Mouse (Mus musculus): Measurements from ENCODE around the gene Cysrt1. TPM values are rescaled to one million over a fixed set of nuclear protein-coding genes. Genes with fewer than 3 reads are reported as not detected.

The Cysrt1 gene
- polyA plus RNA-seq, 1 experiment from 2014 or later = 66.0 TPM

GRCm38 (mm10) chr2:25243342-25243741, 1.1 kb upstream of the Cysrt1 start:
- H3K4me3 ChIP-seq (replicated peaks; ENCODE audit: low read length) = no peak overlapping the region

GRCm38 (mm10) chr2:25241438-25241775, 845 bp downstream of the Cysrt1 start:
- Histone ChIP-seq H3K9ac (ENCODE audit: low read length) (peak overlapping the region; percentile 80), H3K27ac (ENCODE audit: low read length) (peak overlapping the region; percentile 70)
- ATAC-seq (ENCODE audit: insufficient read depth, low FRiP score) = peak; percentile 41

More at GRCm38 (mm10) chr2:25243342-25243741, 1.1 kb upstream of the Cysrt1 start:
- ATAC-seq (ENCODE audit: insufficient read depth, low FRiP score) = no peak
- no peak overlapping the region for H3K27ac ChIP-seq (ENCODE audit: low read length)
- H3K4me2 ChIP-seq (ENCODE audit: low read depth, low read length) = no peak overlapping the region; the same call in 1 of the 2 replicates
- H3K9ac ChIP-seq (ENCODE audit: low read length) = no peak overlapping the region; the same call in 1 of the 2 replicates
- peaks cover 5% of the 10 kb centered on the region; the same call in 1 of the 2 replicates for H3K36me3 ChIP-seq (ENCODE audit: control insufficient read depth, insufficient read depth, low read length)
- H3K4me1 ChIP-seq (ENCODE audit: control insufficient read depth, insufficient read depth, low read length) = peaks cover 33% of the 10 kb centered on the region
- H3K9me3 ChIP-seq (replicated peaks; ENCODE audit: control insufficient read depth, low read length) = no peaks in the 10 kb centered on the region
- H3K27me3 ChIP-seq (ENCODE audit: control insufficient read depth, insufficient read depth, low read length) = peaks cover 15% of the 10 kb centered on the region
- WGBS = 71% methylated on average over 8 of the region's 8 CpGs

GRCm38 (mm10) chr2:25240723-25241437, 1.4 kb downstream of the Cysrt1 start:
- WGBS = 1% methylated on average over 29 of the region's 29 CpGs
- H3K4me3 ChIP-seq (replicated peaks; ENCODE audit: low read length) = peak overlapping the region; percentile 57
- H3K9me3 ChIP-seq (replicated peaks; ENCODE audit: control insufficient read depth, low read length) = no peaks in the 10 kb centered on the region
- H3K27me3 ChIP-seq (ENCODE audit: control insufficient read depth, insufficient read depth, low read length) = peaks cover 15% of the 10 kb centered on the region
- ATAC-seq (ENCODE audit: insufficient read depth, low FRiP score) = peak; percentile 87
- peak overlapping the region; percentile 70 for H3K9ac ChIP-seq (ENCODE audit: low read length)
- H3K4me1 ChIP-seq (ENCODE audit: control insufficient read depth, insufficient read depth, low read length) = peaks cover 29% of the 10 kb centered on the region
- peak overlapping the region; percentile 96 for H3K4me2 ChIP-seq (ENCODE audit: low read depth, low read length)
- peak overlapping the region; percentile 50 for H3K27ac ChIP-seq (ENCODE audit: low read length)
- H3K36me3 ChIP-seq (ENCODE audit: control insufficient read depth, insufficient read depth, low read length) = 0 out of 2 replicates have a peak, but pooled peaks cover 4% of the 10 kb centered on the region

More at GRCm38 (mm10) chr2:25241438-25241775, 845 bp downstream of the Cysrt1 start:
- WGBS = 11% methylated on average over 6 of the region's 6 CpGs
- peak overlapping the region; percentile 96 for H3K4me2 ChIP-seq (ENCODE audit: low read depth, low read length)
- peaks cover 15% of the 10 kb centered on the region for H3K27me3 ChIP-seq (ENCODE audit: control insufficient read depth, insufficient read depth, low read length)
- peaks cover 33% of the 10 kb centered on the region for H3K4me1 ChIP-seq (ENCODE audit: control insufficient read depth, insufficient read depth, low read length)
- H3K36me3 ChIP-seq (ENCODE audit: control insufficient read depth, insufficient read depth, low read length) = 0 out of 2 replicates have a peak, but pooled peaks cover 5% of the 10 kb centered on the region
- no peaks in the 10 kb centered on the region for H3K9me3 ChIP-seq (replicated peaks; ENCODE audit: control insufficient read depth, low read length)
- peak overlapping the region; percentile 57 for H3K4me3 ChIP-seq (replicated peaks; ENCODE audit: low read length)

GRCm38 (mm10) chr2:25240310-25240709, 1.9 kb downstream of the Cysrt1 start:
- H3K9me3 ChIP-seq (replicated peaks; ENCODE audit: control insufficient read depth, low read length) = no peaks in the 10 kb centered on the region
- 0 out of 2 replicates have a peak, but pooled peaks cover under 1% of the 10 kb centered on the region for H3K36me3 ChIP-seq (ENCODE audit: control insufficient read depth, insufficient read depth, low read length)
- H3K4me1 ChIP-seq (ENCODE audit: control insufficient read depth, insufficient read depth, low read length) = peaks cover 27% of the 10 kb centered on the region
- peak overlapping the region; percentile 96 for H3K4me2 ChIP-seq (ENCODE audit: low read depth, low read length)
- no peak for ATAC-seq (ENCODE audit: insufficient read depth, low FRiP score)
- peak overlapping the region; percentile 50 for H3K27ac ChIP-seq (ENCODE audit: low read length)
- H3K9ac ChIP-seq (ENCODE audit: low read length) = peak overlapping the region; percentile 70
- H3K4me3 ChIP-seq (replicated peaks; ENCODE audit: low read length) = peak overlapping the region; percentile 57
- 46% methylated on average over 8 of the region's 8 CpGs for WGBS
- H3K27me3 ChIP-seq (ENCODE audit: control insufficient read depth, insufficient read depth, low read length) = peaks cover 15% of the 10 kb centered on the region

- Histone ChIP-seq H3K4me1 (ENCODE audit: control insufficient read depth, insufficient read depth, low read length) (peaks cover 27% of the 10 kb centered on the region), H3K27me3 (ENCODE audit: control insufficient read depth, insufficient read depth, low read length) (peaks cover 15% of the 10 kb centered on the region), H3K27ac (ENCODE audit: low read length) (peak overlapping the region; percentile 82; the same call in 1 of the 2 replicates), H3K9me3 (replicated peaks; ENCODE audit: control insufficient read depth, low read length) (no peaks in the 10 kb centered on the region), H3K9ac (ENCODE audit: low read length) (peak overlapping the region; percentile 12; the same call in 1 of the 2 replicates), H3K36me3 (ENCODE audit: control insufficient read depth, insufficient read depth, low read length) (no peaks in the 10 kb centered on the region), H3K4me3 (replicated peaks; ENCODE audit: low read length) (peak overlapping the region; percentile 12), H3K4me2 (ENCODE audit: low read depth, low read length) (no peak overlapping the region)
- no peak for ATAC-seq (ENCODE audit: insufficient read depth, low FRiP score)
- 78% methylated on average over 3 of the region's 3 CpGs for WGBS
Measured at GRCm38 (mm10) chr2:25239766-25240165, 2.5 kb downstream of the Cysrt1 start.

- Histone ChIP-seq H3K9me3 (replicated peaks; ENCODE audit: control insufficient read depth, low read length) (no peaks in the 10 kb centered on the region), H3K4me2 (ENCODE audit: low read depth, low read length) (no peak overlapping the region), H3K36me3 (ENCODE audit: control insufficient read depth, insufficient read depth, low read length) (no peaks in the 10 kb centered on the region), H3K4me1 (ENCODE audit: control insufficient read depth, insufficient read depth, low read length) (peaks cover 27% of the 10 kb centered on the region), H3K4me3 (replicated peaks; ENCODE audit: low read length) (no peak overlapping the region), H3K9ac (ENCODE audit: low read length) (no peak overlapping the region; the same call in 1 of the 2 replicates), H3K27ac (ENCODE audit: low read length) (peak overlapping the region; percentile 82), H3K27me3 (ENCODE audit: control insufficient read depth, insufficient read depth, low read length) (peaks cover 14% of the 10 kb centered on the region)
- ATAC-seq (ENCODE audit: insufficient read depth, low FRiP score) = peak; percentile 23
Measured at GRCm38 (mm10) chr2:25238106-25238505, 4.1 kb downstream of the Cysrt1 start.

GRCm38 (mm10) chr2:25237522-25237921, 4.7 kb downstream of the Cysrt1 start:
- H3K36me3 ChIP-seq (ENCODE audit: control insufficient read depth, insufficient read depth, low read length) = no peaks in the 10 kb centered on the region
- H3K27ac ChIP-seq (ENCODE audit: low read length) = peak overlapping the region; percentile 82
- H3K9me3 ChIP-seq (replicated peaks; ENCODE audit: control insufficient read depth, low read length) = no peaks in the 10 kb centered on the region
- peak overlapping the region; percentile 24; the same call in 1 of the 2 replicates for H3K9ac ChIP-seq (ENCODE audit: low read length)
- peak; percentile 22; the same call in 1 of the 2 replicates for ATAC-seq (ENCODE audit: insufficient read depth, low FRiP score)
- peaks cover 9% of the 10 kb centered on the region; the same call in 1 of the 2 replicates for H3K27me3 ChIP-seq (ENCODE audit: control insufficient read depth, insufficient read depth, low read length)
- no peak overlapping the region for H3K4me2 ChIP-seq (ENCODE audit: low read depth, low read length)
- peaks cover 26% of the 10 kb centered on the region for H3K4me1 ChIP-seq (ENCODE audit: control insufficient read depth, insufficient read depth, low read length)
- WGBS = 51% methylated on average over 4 of the region's 4 CpGs
- H3K4me3 ChIP-seq (replicated peaks; ENCODE audit: low read length) = no peak overlapping the region

GRCm38 (mm10) chr2:25236614-25237013, 5.6 kb downstream of the Cysrt1 start, which contains the start of gene Rnf224:
Gene Rnf224, minus strand, starts transcription at chr2:25236787.
- Histone ChIP-seq H3K4me3 (replicated peaks; ENCODE audit: low read length) (no peak within 1 kb of the TSS), H3K4me1 (ENCODE audit: control insufficient read depth, insufficient read depth, low read length) (peaks cover 19% of the 10 kb centered on the region), H3K27me3 (ENCODE audit: control insufficient read depth, insufficient read depth, low read length) (peaks cover 3% of the 10 kb centered on the region; the same call in 1 of the 2 replicates), H3K36me3 (ENCODE audit: control insufficient read depth, insufficient read depth, low read length) (no peaks in the 10 kb centered on the region), H3K27ac (ENCODE audit: low read length) (peak within 1 kb of the TSS; percentile 82), H3K9ac (ENCODE audit: low read length) (peak within 1 kb of the TSS; percentile 24; the same call in 1 of the 2 replicates), H3K9me3 (replicated peaks; ENCODE audit: control insufficient read depth, low read length) (no peaks in the 10 kb centered on the region), H3K4me2 (ENCODE audit: low read depth, low read length) (no peak within 1 kb of the TSS)
- ATAC-seq (ENCODE audit: insufficient read depth, low FRiP score) = no peak
- whole genome bisulfite sequencing = 35% methylated on average over 8 of the region's 8 CpGs

GRCm38 (mm10) chr2:25234551-25235220, 7.6 kb downstream of the Cysrt1 start:
- 54% methylated on average over 5 of the region's 5 CpGs for WGBS
- no peak overlapping the region for H3K27ac ChIP-seq (ENCODE audit: low read length)

More at GRCm38 (mm10) chr2:25234551-25235220, 7.6 kb downstream of the Cysrt1 start:
- Histone ChIP-seq H3K36me3 (ENCODE audit: control insufficient read depth, insufficient read depth, low read length) (no peaks in the 10 kb centered on the region), H3K4me3 (replicated peaks; ENCODE audit: low read length) (no peak overlapping the region), H3K4me2 (ENCODE audit: low read depth, low read length) (no peak overlapping the region), H3K9me3 (replicated peaks; ENCODE audit: control insufficient read depth, low read length) (no peaks in the 10 kb centered on the region), H3K4me1 (ENCODE audit: control insufficient read depth, insufficient read depth, low read length) (0 out of 2 replicates have a peak, but pooled peaks cover 5% of the 10 kb centered on the region), H3K9ac (ENCODE audit: low read length) (no peak overlapping the region), H3K27me3 (ENCODE audit: control insufficient read depth, insufficient read depth, low read length) (no peaks in the 10 kb centered on the region; the same call in 1 of the 2 replicates)
- no peak for ATAC-seq (ENCODE audit: insufficient read depth, low FRiP score)

Measured in stomach, embryonic 16.5 days (tissue).